Mouse (Mus musculus): ENCODE measurements around the gene Slc7a9.
A peak's percentile ranks its signal among the peaks of the same experiment; 100 is the strongest.

Gene Slc7a9

GRCm38 (mm10) chr7:35447996-35448846, at the start of gene Slc7a9:
Gene Slc7a9 (plus strand): TSS chr7:35448796.
- DNase-seq (ENCODE audit: low spot score in 2 of 2) = no peak

- no peak for DNase-seq (ENCODE audit: low spot score in 2 of 2)
These were observed 47.4 kb upstream of the Slc7a9 start for GRCm38 (mm10) chr7:35401169-35401568.

- DNase-seq (ENCODE audit: low spot score in 2 of 2) = peak in 1 of 2 experiments; percentile 39
These were observed 33.4 kb upstream of the Slc7a9 start for GRCm38 (mm10) chr7:35415226-35415625.

- peak in 1 of 2 experiments; percentile 30 for DNase-seq (ENCODE audit: low spot score in 2 of 2)
These were observed 32.6 kb upstream of the Slc7a9 start for GRCm38 (mm10) chr7:35415801-35416653.

GRCm38 (mm10) chr7:35416654-35416948, 32.0 kb upstream of the Slc7a9 start:
- no peak for DNase-seq (ENCODE audit: low spot score in 2 of 2)

- DNase-seq (ENCODE audit: low spot score in 2 of 2) = no peak
These were observed 25.5 kb upstream of the Slc7a9 start for GRCm38 (mm10) chr7:35423071-35423470.

GRCm38 (mm10) chr7:35428146-35428545, 20.4 kb upstream of the Slc7a9 start:
- no peak for DNase-seq (ENCODE audit: low spot score in 2 of 2)

- DNase-seq (ENCODE audit: low spot score in 2 of 2) = no peak
These were observed 13.3 kb upstream of the Slc7a9 start for GRCm38 (mm10) chr7:35435266-35435665.

GRCm38 (mm10) chr7:35447501-35447900, 1.1 kb upstream of the Slc7a9 start:
- DNase-seq (ENCODE audit: low spot score in 2 of 2) = no peak

- DNase-seq (ENCODE audit: low spot score in 2 of 2) = no peak
These were observed 271 bp downstream of the Slc7a9 start for GRCm38 (mm10) chr7:35448867-35449266.

GRCm38 (mm10) chr7:35456091-35456814, 7.7 kb downstream of the Slc7a9 start:
- no peak for DNase-seq (ENCODE audit: low spot score in 2 of 2)

- DNase-seq (ENCODE audit: low spot score in 2 of 2) = no peak
These were observed 12.4 kb downstream of the Slc7a9 start for GRCm38 (mm10) chr7:35460971-35461370.

GRCm38 (mm10) chr7:35465027-35465426, 16.4 kb downstream of the Slc7a9 start:
- DNase-seq (ENCODE audit: low spot score in 2 of 2) = no peak

GRCm38 (mm10) chr7:35467856-35468255, 19.3 kb downstream of the Slc7a9 start:
- no peak for DNase-seq (ENCODE audit: low spot score in 2 of 2)

- no peak for DNase-seq (ENCODE audit: low spot score in 2 of 2)
These were observed 22.2 kb downstream of the Slc7a9 start for GRCm38 (mm10) chr7:35470794-35471193.

GRCm38 (mm10) chr7:35476457-35476856, 27.9 kb downstream of the Slc7a9 start:
- no peak for DNase-seq (ENCODE audit: low spot score in 2 of 2)

GRCm38 (mm10) chr7:35485126-35485525, 36.5 kb downstream of the Slc7a9 start:
- DNase-seq (ENCODE audit: low spot score in 2 of 2) = no peak

GRCm38 (mm10) chr7:35486553-35486952, 38.0 kb downstream of the Slc7a9 start:
- no peak for DNase-seq (ENCODE audit: low spot score in 2 of 2)

- DNase-seq (ENCODE audit: low spot score in 2 of 2) = no peak
These were observed 41.6 kb downstream of the Slc7a9 start for GRCm38 (mm10) chr7:35490186-35490585.

- no peak for DNase-seq (ENCODE audit: low spot score in 2 of 2)
These were observed 42.4 kb downstream of the Slc7a9 start for GRCm38 (mm10) chr7:35491005-35491404.

GRCm38 (mm10) chr7:35497516-35497915, 48.9 kb downstream of the Slc7a9 start:
- no peak for DNase-seq (ENCODE audit: low spot score in 2 of 2)

- DNase-seq (ENCODE audit: low spot score in 2 of 2) = no peak
These were observed 53.4 kb downstream of the Slc7a9 start for GRCm38 (mm10) chr7:35501995-35502394.

Data from spleen, postnatal 4 days (tissue).